Mouse (Mus musculus) E14TG2a.4 (cell line): ENCODE data around the gene Slc35e1.

Experiments used
- H3K27me3 ChIP-seq: 2 replicates; pipeline ENCODE4 v1.6.1; 2014; ENCODE audit warnings: low read length, control low read depth; ENCODE audit not compliant: insufficient read depth
- H3K36me3 ChIP-seq: 2 replicates; pipeline ENCODE4 v1.6.1; 2014; ENCODE audit warnings: low read length, control low read depth; ENCODE audit not compliant: insufficient read depth
- H3K4me1 ChIP-seq: replicated peaks from 2 replicates; pipeline ENCODE4 v1.6.1; 2014; ENCODE audit warnings: low read depth, low read length, control low read depth
- H3K4me3 ChIP-seq: replicated peaks from 2 replicates; pipeline ENCODE4 v1.5.1; 2014; ENCODE audit warnings: mild to moderate bottlenecking, low read length
- H3K9me3 ChIP-seq: 2 replicates; pipeline ENCODE4 v1.6.1; 2014; ENCODE audit warnings: low read length, control low read depth
- CTCF ChIP-seq: conservative IDR thresholded peaks from 2 replicates; pipeline ENCODE4 v1.5.1; 2014; ENCODE audit warnings: low read length
- NANOG ChIP-seq: IDR thresholded peaks from 2 replicates; pipeline ENCODE4 v1.6.1; 2014; ENCODE audit warnings: borderline replicate concordance, low read length, mixed read lengths
- POU5F1 ChIP-seq: IDR thresholded peaks from 2 replicates; pipeline ENCODE4 v1.6.1; 2014; ENCODE audit warnings: low read length, borderline replicate concordance

The Slc35e1 gene

DNA sequence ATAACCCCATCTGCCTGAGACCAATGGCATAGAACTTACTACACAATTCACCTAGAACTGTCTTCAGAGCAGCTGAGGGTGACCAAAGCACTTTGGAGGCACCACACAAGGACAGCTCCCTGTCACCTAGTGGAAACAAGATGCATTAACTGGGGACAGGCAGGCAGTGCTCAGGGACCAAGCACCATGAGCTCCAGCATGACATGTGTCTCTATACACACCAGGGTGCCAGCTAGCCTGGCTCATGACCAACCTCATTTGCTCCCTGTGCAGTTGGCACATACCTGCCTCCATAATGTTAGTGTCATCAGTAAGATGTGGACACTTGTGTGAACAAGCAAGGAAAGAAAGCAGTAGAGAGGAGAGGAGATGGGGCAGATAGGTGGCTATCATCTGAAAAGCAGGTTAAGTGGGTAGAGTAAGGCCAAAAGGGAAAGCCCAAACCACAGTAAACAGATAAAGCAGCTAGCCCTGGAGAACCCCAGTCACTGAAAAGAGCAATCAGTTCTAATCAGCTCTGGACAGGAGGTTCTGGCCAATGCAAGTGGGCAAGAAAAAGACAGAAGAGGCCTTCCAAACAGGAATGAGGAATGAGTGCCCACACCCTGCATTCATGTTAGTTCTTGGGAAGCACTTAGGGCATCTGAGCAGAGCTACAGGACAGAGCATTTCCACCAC is 12.4 kb upstream of the Slc35e1 start:
- TF ChIP-seq CTCF (no peak), POU5F1 (no peak), NANOG (no peak)
- Histone ChIP-seq H3K4me1 (peaks cover 80% of the 10 kb centered on the region), H3K27me3 (no peaks in the 10 kb centered on the region), H3K9me3 (no peaks in the 10 kb centered on the region), H3K4me3 (no peak overlapping the region), H3K36me3 (peaks cover 68% of the 10 kb centered on the region)

DNA sequence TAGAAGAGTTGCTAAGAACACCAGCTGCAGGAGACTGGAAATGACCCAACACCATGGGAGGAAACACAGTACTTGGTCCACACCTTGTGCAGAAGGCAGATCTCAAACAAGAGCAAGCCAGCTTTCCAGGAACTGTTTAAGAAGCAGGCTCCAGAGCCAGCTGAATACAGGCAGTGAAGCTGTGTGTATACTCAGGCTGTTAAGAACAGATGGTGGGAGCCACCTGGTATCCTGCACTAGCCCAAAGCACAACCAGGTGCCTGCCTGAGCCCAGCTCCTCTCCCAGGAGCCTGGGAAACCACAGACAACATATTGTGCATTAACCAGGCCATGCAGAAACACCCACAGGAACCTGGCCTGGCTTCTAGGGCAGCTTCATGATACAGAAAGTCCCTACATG is 11.7 kb upstream of the Slc35e1 start:
- no peak for TF ChIP-seq POU5F1
- TF ChIP-seq NANOG: no peak
- TF ChIP-seq CTCF: no peak
- no peaks in the 10 kb centered on the region for H3K9me3 ChIP-seq
- no peak overlapping the region for H3K4me3 ChIP-seq
- no peaks in the 10 kb centered on the region for H3K27me3 ChIP-seq
- peaks cover 80% of the 10 kb centered on the region for H3K4me1 ChIP-seq
- H3K36me3 ChIP-seq: peaks cover 68% of the 10 kb centered on the region

DNA sequence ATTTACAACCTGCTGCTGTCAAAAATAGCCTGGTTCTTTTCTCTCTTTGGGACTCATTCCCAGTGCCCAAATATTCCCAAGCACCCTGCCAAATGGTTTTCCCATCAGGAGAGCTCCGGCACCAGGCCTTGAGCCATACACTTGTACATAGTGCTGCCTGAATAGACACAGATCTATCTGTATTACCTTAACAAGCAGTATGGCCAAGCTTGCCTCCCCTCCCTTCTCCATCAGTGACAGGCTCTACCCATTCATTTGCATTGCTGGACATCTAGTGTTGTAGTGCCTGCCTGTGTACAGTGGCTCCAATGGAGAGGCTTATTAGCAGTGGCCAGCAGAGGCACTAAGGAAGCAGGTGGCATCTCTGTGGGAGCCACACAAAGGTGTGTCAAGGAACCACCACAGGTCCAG is 8.1 kb upstream of the Slc35e1 start:
- Histone ChIP-seq H3K27me3 (no peaks in the 10 kb centered on the region), H3K4me3 (no peak overlapping the region)
- TF ChIP-seq NANOG (no peak), POU5F1 (no peak), CTCF (no peak)

DNA sequence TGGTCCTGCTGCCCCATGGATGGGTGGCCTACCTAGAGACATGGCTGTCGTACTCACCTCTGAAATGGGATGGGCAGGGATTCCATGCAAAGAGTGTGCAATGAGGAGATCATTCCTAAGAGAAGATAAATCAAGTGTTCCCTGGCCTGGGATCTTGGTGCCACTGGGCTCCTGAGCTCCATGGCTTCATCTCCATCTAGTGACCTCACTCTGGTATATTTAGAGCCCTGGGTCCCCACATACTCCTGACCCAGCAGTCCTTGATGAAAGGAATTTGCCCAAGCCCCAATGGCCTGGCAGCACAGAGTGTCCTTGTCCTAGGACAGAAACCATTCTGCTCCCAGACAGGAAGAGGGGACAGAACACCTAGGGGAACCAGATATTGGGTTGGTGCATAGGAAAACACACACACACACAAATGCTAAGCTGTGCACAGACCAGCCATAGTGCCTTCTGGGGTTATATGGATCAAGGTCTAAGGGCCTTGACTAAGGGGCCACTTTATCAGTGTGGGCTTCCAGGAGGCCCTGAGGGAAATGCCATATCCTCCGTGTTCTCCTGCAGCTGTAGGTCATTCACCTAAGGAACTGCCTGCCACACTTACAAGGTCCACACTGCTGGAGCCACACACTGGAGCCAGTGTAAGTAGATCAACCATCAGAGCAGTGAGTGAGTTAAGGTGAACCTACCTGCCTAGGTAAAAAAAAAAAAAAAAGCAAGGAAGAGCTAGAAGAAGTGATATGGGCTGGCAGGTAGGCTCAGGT is 7.3 kb upstream of the Slc35e1 start:
- no peak for TF ChIP-seq POU5F1
- no peak for TF ChIP-seq NANOG
- TF ChIP-seq CTCF: no peak
- Histone ChIP-seq H3K4me1 (peaks cover 100% of the 10 kb centered on the region), H3K27me3 (no peaks in the 10 kb centered on the region), H3K4me3 (no peak overlapping the region), H3K36me3 (peaks cover 96% of the 10 kb centered on the region), H3K9me3 (no peaks in the 10 kb centered on the region)

More for the DNA sequence above, 8.1 kb upstream of the Slc35e1 start:
- Histone ChIP-seq H3K36me3 (peaks cover 91% of the 10 kb centered on the region), H3K9me3 (no peaks in the 10 kb centered on the region), H3K4me1 (peaks cover 100% of the 10 kb centered on the region)

DNA sequence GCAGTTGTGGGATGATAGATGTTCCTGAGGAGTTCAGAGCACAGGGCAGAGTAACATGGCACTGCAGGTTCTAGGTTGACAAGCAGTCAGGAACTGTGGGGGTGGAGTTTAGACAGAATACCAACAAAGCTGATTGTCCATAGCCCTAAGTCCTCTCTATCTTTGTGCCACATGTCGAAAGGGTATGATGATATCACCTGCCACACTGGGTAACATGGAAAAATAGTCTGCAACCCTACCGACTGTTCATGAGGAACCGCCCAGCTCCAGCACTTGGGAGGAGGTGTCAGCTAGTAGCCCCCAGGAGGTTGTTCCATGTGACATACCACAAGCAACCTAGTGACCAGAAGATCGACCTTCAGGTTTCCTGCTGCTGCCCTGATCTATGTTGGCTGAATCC is 6.1 kb upstream of the Slc35e1 start:
- Histone ChIP-seq H3K4me1 (peaks cover 100% of the 10 kb centered on the region), H3K27me3 (no peaks in the 10 kb centered on the region), H3K4me3 (no peak overlapping the region), H3K36me3 (peaks cover 94% of the 10 kb centered on the region), H3K9me3 (no peaks in the 10 kb centered on the region)
- TF ChIP-seq CTCF (no peak), POU5F1 (no peak), NANOG (no peak)

DNA sequence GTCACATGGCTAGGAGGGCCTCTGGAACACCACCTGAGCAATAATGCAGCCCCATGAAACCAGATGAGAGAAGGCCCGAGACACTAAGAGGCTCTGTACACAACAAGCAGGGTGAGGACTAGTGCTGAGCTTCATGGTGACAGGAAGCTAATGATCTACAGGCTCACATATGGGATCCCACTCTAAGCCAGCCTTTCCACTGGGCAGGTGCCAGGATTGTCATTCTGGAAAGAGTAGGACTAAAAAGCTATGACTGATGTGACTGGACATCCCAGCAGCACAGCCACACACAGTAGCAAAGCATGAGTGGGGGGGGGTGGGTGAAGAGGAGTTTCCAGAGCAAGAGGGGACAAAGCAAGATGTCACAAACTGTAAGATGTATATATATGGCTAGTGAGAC is 5.5 kb upstream of the Slc35e1 start:
- H3K36me3 ChIP-seq: peaks cover 88% of the 10 kb centered on the region

DNA sequence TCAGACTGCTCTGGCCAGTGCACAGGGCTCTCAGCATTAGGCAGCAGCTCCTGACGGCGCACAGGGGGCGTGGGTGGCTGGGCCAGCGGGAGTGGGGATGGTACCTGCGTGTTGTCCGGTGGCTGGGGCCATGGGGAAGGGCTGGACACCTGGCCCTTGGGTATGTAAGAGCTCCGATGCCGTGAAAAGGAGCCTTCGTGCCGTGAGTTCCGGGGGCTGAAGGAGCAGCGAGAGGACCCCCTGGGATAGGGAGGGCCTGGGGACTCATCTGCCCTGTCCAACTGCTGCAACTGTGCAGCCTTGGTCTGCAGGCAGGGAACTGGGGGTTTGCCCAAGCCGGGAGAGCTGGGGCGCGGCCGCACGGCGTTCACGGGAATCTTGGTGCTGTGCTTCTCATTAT is 3.8 kb upstream of the Slc35e1 start:
- Histone ChIP-seq H3K27me3 (no peaks in the 10 kb centered on the region), H3K4me3 (peak overlapping the region; percentile 62), H3K4me1 (peaks cover 86% of the 10 kb centered on the region), H3K9me3 (no peaks in the 10 kb centered on the region), H3K36me3 (peaks cover 74% of the 10 kb centered on the region)
- no peak for TF ChIP-seq POU5F1
- no peak for TF ChIP-seq NANOG

More for the DNA sequence above, 5.5 kb upstream of the Slc35e1 start:
- TF ChIP-seq NANOG (no peak), CTCF (no peak), POU5F1 (no peak)
- Histone ChIP-seq H3K27me3 (no peaks in the 10 kb centered on the region), H3K4me1 (peaks cover 97% of the 10 kb centered on the region), H3K4me3 (no peak overlapping the region), H3K9me3 (no peaks in the 10 kb centered on the region)

DNA sequence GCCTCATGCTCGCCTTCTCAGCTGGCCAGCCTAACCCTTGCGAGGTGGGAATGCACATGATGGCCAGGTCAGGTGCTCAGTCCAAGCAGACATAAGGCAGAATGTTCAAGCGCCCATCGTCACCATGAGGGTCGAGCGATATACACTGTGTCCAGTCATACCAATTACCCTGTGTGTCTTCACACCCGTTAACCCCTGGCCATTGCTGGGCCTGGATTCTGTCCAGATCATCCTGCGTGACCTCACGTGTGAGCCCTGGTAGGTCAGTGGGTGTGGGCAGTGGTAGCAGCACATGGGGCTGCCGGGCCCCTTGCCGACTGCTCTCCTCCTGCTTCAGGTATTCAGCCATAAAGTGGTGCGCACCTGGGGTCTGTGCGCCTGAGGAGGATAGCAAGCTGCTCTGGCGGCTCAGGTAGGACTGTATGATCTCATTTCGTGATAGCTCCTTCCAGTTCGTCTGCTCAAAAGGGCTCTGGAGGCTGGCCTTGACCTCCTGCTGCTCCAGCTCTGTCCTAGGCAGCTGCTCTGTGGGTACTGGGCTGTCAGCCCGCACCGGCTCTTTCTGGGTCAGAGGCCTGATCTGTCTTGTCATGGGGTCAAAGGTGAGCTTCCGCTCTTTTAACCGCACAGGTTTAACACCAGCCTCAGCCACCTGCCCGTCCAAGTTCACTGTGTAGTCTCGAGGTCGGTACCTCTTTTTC is 3.1 kb upstream of the Slc35e1 start:
- H3K9me3 ChIP-seq: no peaks in the 10 kb centered on the region
- TF ChIP-seq NANOG: no peak
- TF ChIP-seq CTCF: no peak

More for the DNA sequence above, 3.1 kb upstream of the Slc35e1 start:
- peaks cover 86% of the 10 kb centered on the region for H3K4me1 ChIP-seq
- no peaks in the 10 kb centered on the region for H3K27me3 ChIP-seq
- H3K4me3 ChIP-seq: peak overlapping the region; percentile 62
- H3K36me3 ChIP-seq: peaks cover 77% of the 10 kb centered on the region
